In the genomic region with DNA sequence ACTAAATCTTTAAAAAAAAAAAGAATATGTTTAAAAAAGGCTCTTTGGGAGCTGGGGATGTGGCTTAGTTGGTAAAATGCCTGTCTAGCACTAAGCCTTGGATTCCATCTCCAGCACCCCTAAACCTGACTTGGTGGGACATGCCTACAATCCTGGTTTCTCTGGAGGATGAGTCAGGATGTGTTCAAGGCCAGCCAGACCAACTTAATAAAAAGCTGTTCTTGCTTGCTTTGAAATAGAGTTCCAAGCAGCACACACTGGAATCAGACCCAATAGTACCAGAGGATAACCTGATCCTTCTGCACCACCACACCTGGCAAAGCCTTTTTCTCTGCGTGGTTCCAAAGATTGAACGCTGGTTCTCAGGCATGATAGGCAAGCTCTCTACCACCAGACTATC, we compare ENCODE assay signal across 21 mouse cellular contexts. TPM values are rescaled to one million over a fixed set of nuclear protein-coding genes. Genes with fewer than 3 reads are reported as not detected.
DNase-seq lines count a peak whose midpoint lies in the region; TF ChIP-seq lines count a peak whose summit lies in the region.
"Had no signal": no experiment of that assay in that cellular context is flagged by ENCODE, and none has a peak within 500 bp of the region (broad histone marks: within the 10 kb centered on the region; RNA-seq: fewer than 3 reads in every experiment).

No protein-coding gene starts in this region.

- no peaks in the 10 kb centered on the region for H3K27me3 ChIP-seq in ES-Bruce4 (ENCODE audit: control insufficient read depth, insufficient read depth, low read length, poor library complexity, severe bottlenecking)
- H3K27me3 ChIP-seq: CH12.LX had no signal

- no peaks in the 10 kb centered on the region for H3K36me3 ChIP-seq in ES-Bruce4 (ENCODE audit: control insufficient read depth, insufficient read depth, low read length, poor library complexity, severe bottlenecking)
- H3K36me3 ChIP-seq: embryonic facial prominence, embryonic 13.5 days; embryonic facial prominence, embryonic 15.5 days; forebrain, embryonic 10.5 days; forebrain, embryonic 12.5 days had no signal

- no peak for TF ChIP-seq EP300 in ES-Bruce4 (IDR thresholded peaks at IDR 0.05; ENCODE audit: insufficient read depth, low read depth, low read length)

- peaks cover 11% of the 10 kb centered on the region for H3K4me1 ChIP-seq in ES-Bruce4 (ENCODE audit: control insufficient read depth, insufficient read depth, low read length)

- no peak for TF ChIP-seq POLR2A in ES-Bruce4 (IDR thresholded peaks at IDR 0.05; ENCODE audit: insufficient read depth, low read length)

- TF ChIP-seq CTCF in ES-Bruce4 (IDR thresholded peaks at IDR 0.05; ENCODE audit: low read depth, low read length) = no peak

- peak overlapping the region; percentile 64 for H3K27ac ChIP-seq in ES-Bruce4 (ENCODE audit: insufficient read depth, low read length)
- H3K27ac ChIP-seq: embryonic facial prominence, embryonic 13.5 days; embryonic facial prominence, embryonic 15.5 days; forebrain, embryonic 10.5 days; forebrain, embryonic 12.5 days had no signal

- peak; percentile 37 to 68 for DNase-seq in adrenal gland, adult (ENCODE audit: inconsistent age in 2 of 2, low spot score in 1 of 2)
- no peak for DNase-seq in adrenal gland, postnatal 4 days (ENCODE audit: low spot score in 2 of 2)
- DNase-seq in adrenal gland, postnatal 14 days = peak; percentile 30
- no peak for DNase-seq in adrenal gland, postnatal 25 days
- DNase-seq: adrenal gland, adult 8-10 months; B cell, adult 2 months; cerebellum, adult 11 months; cerebellum, adult 18-20 months; cerebellum, adult 8-10 months; cerebellum, adult 9-11 months; cerebellum, postnatal 36 days; embryo, embryonic 11 days had no signal

- no peak overlapping the region; the same call in 1 of the 2 replicates for H3K9ac ChIP-seq in ES-Bruce4 (ENCODE audit: low read depth, poor library complexity, severe bottlenecking)
- H3K9ac ChIP-seq: embryonic facial prominence, embryonic 13.5 days; embryonic facial prominence, embryonic 15.5 days; forebrain, embryonic 12.5 days had no signal

- no peaks in the 10 kb centered on the region for H3K9me3 ChIP-seq in ES-Bruce4 (replicated peaks; ENCODE audit: control insufficient read depth, insufficient read depth, low read length, poor library complexity, severe bottlenecking)
- H3K9me3 ChIP-seq: embryonic facial prominence, embryonic 13.5 days; embryonic facial prominence, embryonic 15.5 days; forebrain, embryonic 10.5 days; forebrain, embryonic 12.5 days had no signal

- H3K4me3 ChIP-seq in ES-Bruce4 (ENCODE audit: low read depth, low read length) = no peak overlapping the region
- H3K4me3 ChIP-seq: embryonic facial prominence, embryonic 13.5 days; embryonic facial prominence, embryonic 15.5 days; erythroblast, embryonic 14.5 days; forebrain, embryonic 10.5 days; forebrain, embryonic 12.5 days had no signal

RNA-seq across cellular contexts. Expression of gene Cbfa2t2, which starts 5.7 kb away (rescaled TPM):
- total RNA-seq in adrenal gland, postnatal 4 days (2021) = 10 to 100 TPM; 45.8 to 60.4 TPM
- 36.1 and 42.5 TPM in 2 replicates for total RNA-seq in adrenal gland, postnatal 14 days (2021)
- total RNA-seq in adrenal gland, postnatal 25 days (2021) = 40.7 and 50.1 TPM in 2 replicates
- 79.9 and 89.5 TPM in 2 replicates for polyA plus RNA-seq in ES-Bruce4 (2011; ENCODE audit: insufficient read depth, insufficient read length, low read depth, missing spikeins)

RNA-seq across cellular contexts. Expression of gene Snta1, which starts 22.7 kb away (rescaled TPM):
- total RNA-seq in adrenal gland, postnatal 4 days (2021) = 10 to 100 TPM; 29.2 to 30.1 TPM
- total RNA-seq in adrenal gland, postnatal 14 days (2021) = 27.7 and 32.3 TPM in 2 replicates
- total RNA-seq in adrenal gland, postnatal 25 days (2021) = 21.9 and 24.7 TPM in 2 replicates
- 11.7 and 13.5 TPM in 2 replicates for polyA plus RNA-seq in ES-Bruce4 (2011; ENCODE audit: insufficient read depth, insufficient read length, low read depth, missing spikeins)
- total RNA-seq: CH12.LX; common myeloid progenitor, adult 5-6 weeks had no signal
- polyA plus RNA-seq: CD4-positive, CD25-positive, alpha-beta regulatory T cell, adult 4 months had no signal

RNA-seq across cellular contexts. Expression of gene Cdk5rap1, which starts 57.8 kb away (rescaled TPM):
- total RNA-seq in adrenal gland, postnatal 4 days (2021) = 10 to 100 TPM; 15.9 to 17.9 TPM
- 14.2 and 15.7 TPM in 2 replicates for total RNA-seq in adrenal gland, postnatal 14 days (2021)
- 12.4 and 18.2 TPM in 2 replicates for total RNA-seq in adrenal gland, postnatal 25 days (2021)
- 23.8 and 27.1 TPM in 2 replicates for polyA plus RNA-seq in ES-Bruce4 (2011; ENCODE audit: insufficient read depth, insufficient read length, low read depth, missing spikeins)

Comparison
In these comparisons a context has a peak if more than half of its experiments do, and no peak if none do; other contexts are left out.
1. DNase-seq: peak in adrenal gland, adult (2 of 2) and adrenal gland, postnatal 14 days (single experiment); none in adrenal gland, postnatal 4 days (0 of 2) and adrenal gland, postnatal 25 days (single experiment).